Mouse (Mus musculus): ENCODE data around the gene Sgsm1.
"Not testable (repeated sequence)": the region's sequence is repeated elsewhere in the genome, so short reads cannot be mapped to it uniquely, and the experiment has no call there.

Sgsm1 gene

GRCm38 (mm10) chr5:113310377-113311003 is at the start of gene Sgsm1:
Gene Sgsm1, minus strand, starts transcription at chr5:113310786.
- DNase-seq: peak; percentile 94

GRCm38 (mm10) chr5:113358833-113359232 is 48.2 kb upstream of the Sgsm1 start:
- DNase-seq: no peak

- peak; percentile 83 for DNase-seq
These were observed 47.1 kb upstream of the Sgsm1 start for GRCm38 (mm10) chr5:113357656-113358055.

- peak; percentile 66 for DNase-seq
These were observed 46.6 kb upstream of the Sgsm1 start, which contains the start of gene Aym1 for GRCm38 (mm10) chr5:113357186-113357585. Gene Aym1, plus strand, starts transcription at chr5:113357294.

GRCm38 (mm10) chr5:113354311-113354710 is 43.7 kb upstream of the Sgsm1 start:
- DNase-seq: no peak

GRCm38 (mm10) chr5:113352636-113353035 is 42.0 kb upstream of the Sgsm1 start:
- DNase-seq: no peak

GRCm38 (mm10) chr5:113351768-113352167 is 41.2 kb upstream of the Sgsm1 start:
- peak; percentile 48 for DNase-seq

GRCm38 (mm10) chr5:113349810-113350209 is 39.2 kb upstream of the Sgsm1 start:
- DNase-seq: peak; percentile 65

GRCm38 (mm10) chr5:113349226-113349625 is 38.6 kb upstream of the Sgsm1 start:
- peak; percentile 92 for DNase-seq

- DNase-seq: peak; percentile 87
These were observed 38.0 kb upstream of the Sgsm1 start for GRCm38 (mm10) chr5:113348597-113348996.

GRCm38 (mm10) chr5:113347593-113347992 is 37.0 kb upstream of the Sgsm1 start:
- peak; percentile 62 for DNase-seq

GRCm38 (mm10) chr5:113346651-113347050 is 36.1 kb upstream of the Sgsm1 start:
- not testable (repeated sequence) for DNase-seq

GRCm38 (mm10) chr5:113345781-113346180 is 35.2 kb upstream of the Sgsm1 start:
- DNase-seq: no peak

GRCm38 (mm10) chr5:113344635-113345386 is 34.2 kb upstream of the Sgsm1 start:
- DNase-seq: peak; percentile 22

- no peak for DNase-seq
These were observed 25.7 kb upstream of the Sgsm1 start for GRCm38 (mm10) chr5:113336281-113336680.

- DNase-seq: peak; percentile 72
These were observed 25.1 kb upstream of the Sgsm1 start for GRCm38 (mm10) chr5:113335732-113336131.

GRCm38 (mm10) chr5:113334621-113335530 is 24.3 kb upstream of the Sgsm1 start:
- DNase-seq: peak; percentile 48

GRCm38 (mm10) chr5:113332899-113333298 is 22.3 kb upstream of the Sgsm1 start:
- no peak for DNase-seq

GRCm38 (mm10) chr5:113332239-113332638 is 21.7 kb upstream of the Sgsm1 start:
- peak; percentile 38 for DNase-seq

GRCm38 (mm10) chr5:113330202-113330601 is 19.6 kb upstream of the Sgsm1 start:
- DNase-seq: no peak

- no peak for DNase-seq
These were observed 18.9 kb upstream of the Sgsm1 start for GRCm38 (mm10) chr5:113329463-113329862.

- DNase-seq: peak; percentile 79
These were observed 13.4 kb upstream of the Sgsm1 start for GRCm38 (mm10) chr5:113323784-113324638.
